Mouse (Mus musculus) ES-E14 (cell line): ENCODE measurements around the gene Morn1.

Experiments
- CHD2 ChIP-seq: IDR thresholded peaks from 2 replicates; pipeline ENCODE4 v1.6.1; 2014; ENCODE audit warnings: mild to moderate bottlenecking, low read depth, low read length, inconsistent platforms
- HCFC1 ChIP-seq: IDR thresholded peaks from 2 replicates; pipeline ENCODE4 v1.6.1; 2012; ENCODE audit warnings: low read length, inconsistent platforms, borderline replicate concordance; ENCODE audit not compliant: insufficient read depth
- MAFK ChIP-seq: IDR thresholded peaks from 2 replicates; pipeline ENCODE4 v1.6.1; 2014; ENCODE audit warnings: mild to moderate bottlenecking, low read depth, low read length, inconsistent platforms; ENCODE audit not compliant: insufficient read depth
- ZNF384 ChIP-seq: IDR thresholded peaks from 2 replicates; pipeline ENCODE4 v1.6.1; 2012; ENCODE audit warnings: low read depth, low read length, inconsistent platforms

DNA sequence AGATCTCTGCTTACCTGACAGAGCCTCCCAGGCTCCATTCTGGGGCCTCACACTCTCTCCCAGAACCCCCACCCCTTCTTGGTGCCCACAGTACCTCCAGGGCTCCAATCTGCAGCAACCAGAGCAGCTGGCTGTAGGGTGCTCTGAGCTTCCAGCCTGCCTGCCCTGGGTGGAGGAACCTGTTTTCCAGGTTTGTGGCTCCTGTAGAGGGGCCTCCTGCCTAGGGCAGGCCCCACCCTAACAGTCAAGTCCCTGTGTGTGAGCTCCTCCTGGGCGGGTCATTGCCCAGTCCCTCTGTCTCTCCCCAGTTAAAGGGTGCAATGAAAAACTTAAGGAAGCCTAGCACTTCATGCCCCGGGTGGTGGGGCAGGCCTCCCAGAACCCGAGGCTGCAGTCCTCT lies 22.5 kb upstream of the Morn1 start:
- TF ChIP-seq MAFK: no peak
- no peak for TF ChIP-seq ZNF384
- TF ChIP-seq HCFC1: no peak
- no peak for TF ChIP-seq CHD2
